Mouse (Mus musculus) cerebellum, adult (tissue): Measurements from ENCODE around the gene Zbtb12.
A peak's percentile ranks its signal among the peaks of the same experiment; 100 is the strongest.
"Not testable (repeated sequence)": the region's sequence is repeated elsewhere in the genome, so short reads cannot be mapped to it uniquely, and the experiment has no call there.

Experiments
- ATAC-seq: cut with Nextera tagmentation; 2 replicates; pipeline ENCODE4 v1.9.2; 2017; ENCODE audit warnings: mild to moderate bottlenecking, moderate library complexity, mixed read lengths; ENCODE audit not compliant: insufficient number of reproducible peaks, low FRiP score, low TSS enrichment

The Zbtb12 gene

DNA sequence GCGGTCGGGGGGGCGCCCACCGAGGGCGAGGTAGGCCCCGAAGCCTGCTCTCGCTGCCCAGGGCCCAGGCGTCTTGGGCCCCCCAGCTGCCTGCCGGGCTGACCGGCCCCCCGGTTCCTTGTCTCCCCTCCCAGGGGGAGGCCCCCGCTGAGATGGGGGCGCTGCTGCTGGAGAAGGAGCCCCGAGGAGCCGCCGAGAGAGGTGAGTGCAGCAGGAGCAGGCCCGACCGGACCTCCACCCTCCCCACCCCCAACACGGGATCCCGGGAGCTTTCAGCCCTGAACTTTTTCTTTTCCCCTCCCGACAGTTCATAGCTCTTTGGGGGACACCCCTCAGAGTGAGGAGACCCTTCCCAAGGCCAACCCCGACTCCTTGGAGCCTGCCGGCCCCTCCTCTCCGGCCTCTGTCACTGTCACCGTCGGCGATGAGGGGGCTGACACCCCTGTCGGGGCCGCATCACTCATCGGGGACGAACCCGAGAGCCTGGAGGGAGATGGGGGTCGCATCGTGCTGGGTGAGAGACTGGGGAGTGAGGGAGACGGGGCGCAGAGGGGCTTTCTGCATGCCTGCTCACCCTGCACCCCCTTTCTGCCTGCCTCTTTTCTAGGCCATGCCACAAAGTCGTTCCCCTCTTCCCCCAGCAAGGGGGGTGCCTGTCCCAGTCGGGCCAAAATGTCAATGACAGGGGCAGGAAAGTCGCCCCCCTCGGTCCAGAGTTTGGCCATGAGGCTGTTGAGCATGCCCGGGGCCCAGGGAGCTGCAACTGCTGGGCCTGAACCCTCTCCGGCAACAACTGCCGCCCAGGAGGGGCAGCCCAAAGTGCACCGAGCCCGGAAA lies 20.0 kb downstream of the Zbtb12 start:
- ATAC-seq, result no peak

DNA sequence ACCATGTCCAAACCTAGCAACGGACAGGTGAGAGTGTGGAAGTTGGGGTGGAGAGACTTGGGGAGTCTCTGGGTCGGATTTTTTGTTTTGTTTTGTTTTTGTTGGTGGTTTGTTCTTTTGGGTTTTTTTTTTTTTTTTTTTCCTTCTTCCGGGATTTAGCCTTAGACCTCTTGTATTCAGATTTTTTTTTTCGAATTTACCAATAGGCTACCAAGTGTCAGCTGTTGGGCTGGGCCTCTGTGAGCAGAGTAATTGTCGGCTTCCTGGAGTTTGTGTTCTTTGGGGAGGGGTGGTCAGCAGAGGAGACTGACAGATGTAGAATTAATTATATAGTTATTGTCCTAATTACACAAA lies 20.6 kb downstream of the Zbtb12 start:
- ATAC-seq, result no peak

DNA sequence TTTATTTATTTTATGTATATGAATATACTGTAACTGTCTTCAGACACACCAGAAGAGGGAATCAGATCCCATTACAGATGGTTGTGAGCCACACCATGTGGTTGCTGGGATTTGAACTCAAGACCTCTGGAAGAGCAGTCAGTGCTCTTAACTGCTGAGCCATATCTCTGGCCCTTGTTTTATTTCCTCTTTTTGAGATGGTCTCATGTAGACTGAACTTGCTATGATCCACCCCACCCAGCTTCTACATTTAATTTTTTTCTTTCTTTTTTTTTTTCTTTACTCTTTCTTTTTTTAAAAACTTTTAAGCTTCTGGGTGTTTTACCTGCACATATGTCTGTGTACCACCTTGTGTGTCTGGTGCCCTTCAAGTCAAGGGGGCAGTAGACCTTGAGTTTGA lies 21.5 kb downstream of the Zbtb12 start:
- ATAC-seq, result not testable (repeated sequence)

DNA sequence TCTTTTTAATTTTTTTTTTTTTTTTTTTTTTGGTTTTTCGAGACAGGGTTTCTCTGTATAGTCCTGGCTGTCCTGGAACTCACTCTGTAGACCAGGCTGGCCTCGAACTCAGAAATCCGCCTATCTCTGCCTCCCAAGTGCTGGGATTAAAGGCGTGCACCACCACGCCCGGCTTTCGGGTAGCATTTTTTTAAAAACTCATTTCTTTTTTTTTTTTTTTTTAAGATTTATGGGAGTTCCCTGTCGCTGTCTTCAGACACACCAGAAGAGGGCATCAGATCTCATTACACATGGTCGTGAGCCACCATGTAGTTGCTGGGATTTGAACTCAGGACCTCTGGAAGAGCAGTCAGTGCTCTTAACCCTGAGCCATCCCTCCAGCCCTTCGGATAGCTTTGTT lies 22.7 kb downstream of the Zbtb12 start:
- not testable (repeated sequence) for ATAC-seq

DNA sequence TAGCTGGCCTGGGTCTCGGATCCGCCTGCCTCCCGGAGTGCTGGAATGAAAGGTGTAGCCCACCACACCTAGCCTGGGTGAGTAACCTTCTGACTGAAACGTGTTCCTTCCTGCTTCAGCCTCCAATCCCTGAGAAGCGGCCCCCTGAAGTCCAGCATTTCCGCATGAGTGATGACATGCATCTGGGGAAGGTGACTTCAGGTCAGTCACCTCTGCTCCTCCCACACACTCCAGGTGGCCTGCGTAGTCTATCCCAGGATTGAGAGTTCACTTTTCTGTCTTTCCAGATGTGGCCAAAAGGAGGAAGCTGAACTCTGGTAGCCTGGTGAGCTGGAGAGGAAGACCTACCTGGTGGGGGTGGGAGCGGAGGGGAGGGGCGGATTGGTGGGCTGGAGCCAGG lies 23.6 kb downstream of the Zbtb12 start:
- no peak for ATAC-seq

DNA sequence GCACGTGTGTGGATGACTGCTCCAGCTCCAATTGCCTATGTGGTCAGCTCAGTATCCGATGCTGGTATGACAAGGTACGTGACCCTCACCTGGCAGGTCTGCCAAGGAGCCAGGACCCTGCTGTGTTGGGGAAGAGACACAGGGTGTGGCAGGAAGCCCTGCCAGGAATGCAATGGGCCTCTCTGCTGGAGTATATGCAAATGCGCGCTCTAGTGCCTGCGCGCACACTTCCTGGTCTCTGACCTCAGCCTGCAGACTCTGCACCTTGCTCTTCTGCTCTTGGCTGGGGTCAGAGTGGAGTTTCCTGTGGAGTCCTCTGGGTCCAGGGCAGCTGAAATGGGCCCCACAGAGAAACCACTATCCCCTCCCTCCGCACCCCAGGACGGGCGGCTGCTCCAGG lies 31.7 kb downstream of the Zbtb12 start:
- no peak for ATAC-seq

DNA sequence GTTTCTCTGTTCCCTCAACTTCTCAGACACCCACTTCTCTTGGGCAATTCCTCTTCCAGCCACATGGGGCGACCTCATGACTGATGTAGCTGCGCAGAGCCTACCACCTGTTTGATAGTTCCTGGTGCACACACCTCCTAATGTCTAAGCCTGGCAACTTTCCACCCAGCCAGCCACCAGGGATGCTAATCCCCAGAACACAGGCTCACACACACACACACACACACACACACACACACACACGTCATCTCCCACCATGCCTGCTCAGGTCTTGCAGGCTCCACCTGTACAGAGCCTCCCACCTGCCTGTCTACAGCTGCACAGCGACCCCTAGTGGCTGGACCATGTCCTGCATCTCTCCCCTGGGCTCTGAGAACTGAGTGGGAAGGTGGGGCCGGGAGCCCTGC lies 32.7 kb downstream of the Zbtb12 start:
- peak; percentile 60; the same call in 1 of the 2 replicates for ATAC-seq

DNA sequence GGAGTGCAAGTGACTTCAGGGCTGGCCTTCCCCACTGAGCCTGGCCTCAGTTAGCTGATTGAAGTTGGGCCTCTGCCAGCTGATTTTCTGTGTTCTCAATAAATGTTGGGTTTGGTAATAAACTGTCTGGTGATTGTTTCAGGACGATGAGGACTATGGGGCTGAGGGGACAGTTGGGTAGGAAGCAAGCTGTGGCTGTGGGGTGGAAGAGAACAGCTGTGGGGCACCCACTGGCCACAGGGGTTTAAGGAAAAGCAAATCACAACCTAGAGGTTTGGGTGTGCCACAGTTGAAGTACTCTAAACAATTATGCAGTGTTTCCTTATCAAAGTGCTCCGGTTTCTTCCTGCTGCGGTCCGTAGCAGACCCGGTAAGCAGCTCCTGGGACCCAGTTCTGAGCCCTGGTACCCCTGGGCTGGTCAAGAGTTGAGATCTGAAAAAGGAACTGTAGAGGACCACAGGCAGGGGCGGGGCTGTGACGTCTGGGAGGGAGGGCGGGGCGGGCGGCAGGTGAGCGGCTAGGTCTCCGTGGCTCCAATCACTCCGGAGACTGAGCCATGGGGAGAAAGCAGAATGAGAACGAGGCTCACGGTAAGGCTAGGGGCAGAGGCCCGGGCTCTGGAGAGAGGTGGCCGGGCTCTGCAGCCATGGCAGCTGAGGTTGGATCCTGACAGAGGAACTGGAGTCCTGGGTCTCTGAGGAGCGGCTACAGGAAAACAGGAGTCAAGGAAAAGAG lies 34.8 kb downstream of the Zbtb12 start, which contains the start of gene Slc44a4:
Gene Slc44a4 (plus strand): TSS at position 537 of the 736 bp plus-strand sequence.
- ATAC-seq, result no peak

DNA sequence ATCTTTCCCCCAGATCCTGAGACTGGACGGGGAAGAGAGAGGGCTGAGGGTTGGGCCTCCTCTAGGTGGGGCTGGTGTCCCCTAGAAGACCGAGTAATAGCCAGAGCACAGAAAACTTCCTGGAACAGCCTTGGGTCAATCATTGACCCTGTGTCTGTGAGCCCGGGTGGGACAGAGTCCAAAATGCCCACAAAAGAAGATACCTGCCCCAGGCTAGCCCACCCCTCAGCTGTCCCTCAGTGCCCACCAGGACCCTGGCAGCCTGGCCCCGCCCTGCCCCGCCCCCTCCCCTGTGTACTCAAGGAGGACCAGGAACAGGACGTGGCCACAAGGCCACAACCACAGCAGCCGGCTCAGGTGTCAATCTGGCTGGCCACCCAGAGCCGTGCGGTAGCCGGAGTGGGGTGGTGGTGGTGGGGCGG lies 36.1 kb downstream of the Zbtb12 start:
- no peak for ATAC-seq

DNA sequence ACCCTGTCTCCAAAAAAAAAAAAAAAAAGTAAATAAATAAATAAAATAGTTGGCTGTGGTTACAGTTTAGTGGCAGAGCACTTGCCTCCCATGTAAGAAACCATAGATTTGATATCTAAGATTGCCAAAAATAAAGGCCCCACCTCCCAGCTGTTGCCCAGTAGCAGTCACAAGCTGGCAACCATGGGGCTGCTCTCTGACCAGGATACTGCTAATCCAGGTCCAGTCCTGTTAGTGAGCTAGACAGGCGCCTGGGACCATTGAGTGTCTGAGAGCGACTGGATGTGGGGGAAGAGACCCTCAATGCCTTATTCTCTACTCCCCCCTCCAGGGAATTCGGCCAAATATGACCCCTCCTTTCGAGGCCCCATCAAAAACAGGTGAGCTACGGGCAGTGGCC lies 37.0 kb downstream of the Zbtb12 start:
- ATAC-seq, result no peak

DNA sequence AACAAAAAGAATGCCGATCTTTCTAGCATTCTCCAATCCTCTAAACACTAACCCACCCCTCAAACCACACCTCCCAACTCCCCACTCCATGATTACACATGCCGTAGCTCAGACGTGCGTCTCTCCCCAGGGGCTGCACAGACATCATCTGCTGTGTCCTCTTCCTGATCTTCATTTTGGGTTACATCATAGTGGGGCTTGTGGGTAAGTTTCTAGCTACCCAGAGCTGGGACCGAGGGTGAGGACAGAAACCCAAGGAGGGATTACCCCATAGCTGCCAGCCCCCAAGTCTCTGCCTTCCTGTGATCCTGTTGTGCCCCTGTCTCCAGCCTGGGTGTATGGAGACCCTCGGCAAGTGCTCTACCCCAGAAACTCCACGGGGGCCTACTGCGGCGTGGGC lies 37.9 kb downstream of the Zbtb12 start:
- no peak for ATAC-seq

DNA sequence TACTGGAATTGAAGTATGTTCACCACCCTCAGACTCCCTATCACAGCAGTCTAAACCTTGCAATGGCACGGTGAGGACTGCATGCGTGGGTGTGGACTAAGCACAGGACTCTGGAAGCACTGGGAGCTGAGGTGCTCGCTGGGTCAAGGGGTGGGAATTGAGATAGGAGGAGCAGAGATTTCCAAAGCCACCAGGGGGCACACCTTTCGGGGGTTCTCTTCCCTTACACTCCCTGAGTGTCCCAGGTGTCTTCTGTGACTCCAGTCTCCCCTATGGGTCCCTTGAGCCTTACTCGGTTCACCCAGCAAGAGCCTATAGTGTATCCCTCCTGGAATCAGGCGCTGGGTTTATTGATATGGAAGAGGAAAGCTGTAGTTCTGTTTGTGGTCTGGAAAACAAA lies 43.7 kb downstream of the Zbtb12 start:
- ATAC-seq, result no peak

DNA sequence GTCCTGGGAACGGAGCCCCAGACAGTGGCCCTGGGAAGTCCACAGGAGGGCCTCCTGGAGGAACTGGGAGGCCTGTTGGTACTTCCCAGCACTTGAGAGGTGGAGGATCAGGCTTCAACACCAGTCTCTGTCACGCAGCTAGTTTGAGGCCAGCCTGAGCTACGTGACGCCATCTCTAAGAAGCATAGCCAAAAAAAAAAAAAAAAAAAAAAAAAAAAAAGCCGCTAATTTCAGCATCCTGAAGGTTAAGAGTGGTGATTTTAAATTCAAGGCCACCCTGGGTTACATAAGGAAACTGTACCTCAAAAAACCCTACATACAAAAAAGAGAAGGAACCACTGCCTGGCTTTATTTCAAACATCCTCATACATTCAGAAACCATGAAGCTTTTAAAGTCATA lies 45.0 kb downstream of the Zbtb12 start:
- ATAC-seq, result no peak

DNA sequence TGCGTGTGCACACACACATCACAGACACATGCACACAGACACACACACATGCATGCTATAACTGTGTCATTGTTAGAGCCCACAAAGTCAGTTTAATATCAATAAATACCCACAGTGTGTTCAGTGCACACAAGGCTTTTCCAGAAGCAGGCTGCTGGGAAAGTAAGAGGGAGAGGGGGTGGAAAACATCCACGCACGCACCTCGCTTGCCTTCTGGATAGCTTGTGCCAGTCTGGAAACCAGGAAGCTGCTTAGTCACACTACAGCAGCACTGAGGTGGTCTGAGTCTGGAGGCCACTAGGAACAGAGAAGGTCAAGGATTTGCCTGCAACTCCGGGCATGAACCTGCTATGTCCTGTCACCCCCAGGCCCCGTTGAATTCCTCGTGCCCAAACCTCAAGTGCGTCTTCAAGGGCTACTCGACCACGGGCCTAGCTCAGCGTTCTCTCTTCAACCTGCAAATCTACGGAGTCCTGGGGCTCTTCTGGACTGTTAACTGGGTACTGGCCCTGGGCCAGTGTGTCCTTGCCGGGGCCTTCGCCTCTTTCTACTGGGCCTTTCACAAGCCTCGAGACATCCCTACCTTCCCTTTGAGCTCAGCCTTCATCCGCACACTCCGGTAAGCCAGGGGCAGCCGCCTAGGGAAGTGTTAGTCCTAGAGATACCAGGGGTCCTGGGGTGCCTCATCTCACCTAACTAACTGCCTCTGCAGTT lies 48.2 kb downstream of the Zbtb12 start:
- ATAC-seq, result no peak

DNA sequence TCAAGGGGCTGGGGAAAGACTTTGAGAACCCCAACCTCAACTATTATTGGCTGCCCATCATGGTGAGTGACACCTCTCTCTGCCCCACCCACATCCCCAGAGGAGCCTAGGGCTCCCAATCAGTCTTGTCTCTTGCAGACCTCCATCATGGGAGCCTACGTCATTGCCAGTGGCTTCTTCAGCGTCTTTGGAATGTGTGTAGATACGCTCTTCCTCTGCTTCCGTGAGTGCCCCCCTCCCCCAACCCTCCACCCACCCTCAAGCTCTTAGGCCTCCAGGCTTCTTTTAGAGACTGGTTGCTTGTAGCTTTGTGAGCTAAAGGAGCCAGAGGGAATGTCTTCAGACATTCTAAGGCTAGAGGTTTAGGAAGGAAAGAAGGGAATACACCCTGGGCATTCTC lies 49.6 kb downstream of the Zbtb12 start:
- ATAC-seq, result no peak

DNA sequence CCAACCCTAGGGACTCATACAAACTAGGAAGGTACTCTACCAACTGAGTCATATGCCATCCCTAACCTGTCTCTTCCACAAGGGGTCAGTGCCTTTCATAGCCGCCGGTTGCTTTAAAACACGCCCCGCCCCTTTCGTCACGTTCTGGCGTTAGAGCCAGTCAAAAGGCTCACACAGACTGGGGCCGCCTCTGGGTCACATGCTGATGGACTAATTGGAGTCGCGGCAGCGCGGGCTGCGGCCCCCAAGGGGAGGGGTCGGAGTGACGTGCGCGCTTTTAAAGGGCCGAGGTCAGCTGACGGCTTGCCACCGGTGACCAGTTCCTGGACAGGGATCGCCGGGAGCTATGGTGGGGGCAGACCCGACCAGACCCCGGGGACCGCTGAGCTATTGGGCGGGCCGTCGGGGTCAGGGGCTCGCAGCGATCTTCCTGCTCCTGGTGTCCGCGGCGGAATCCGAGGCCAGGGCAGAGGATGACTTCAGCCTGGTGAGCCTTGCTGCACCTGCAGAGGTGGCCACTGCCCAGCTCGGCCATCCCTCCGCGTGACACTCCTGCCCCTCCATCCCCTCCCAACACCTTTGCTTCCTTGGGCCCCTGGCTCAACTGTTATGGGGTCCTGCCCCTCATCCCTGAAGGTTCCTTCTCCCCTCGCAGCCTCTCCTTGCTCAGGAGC lies 51.9 kb downstream of the Zbtb12 start, which contains the start of gene Neu1:
Gene Neu1 (plus strand): TSS at position 193 of the 674 bp plus-strand sequence.
- ATAC-seq, result peak; percentile 92

DNA sequence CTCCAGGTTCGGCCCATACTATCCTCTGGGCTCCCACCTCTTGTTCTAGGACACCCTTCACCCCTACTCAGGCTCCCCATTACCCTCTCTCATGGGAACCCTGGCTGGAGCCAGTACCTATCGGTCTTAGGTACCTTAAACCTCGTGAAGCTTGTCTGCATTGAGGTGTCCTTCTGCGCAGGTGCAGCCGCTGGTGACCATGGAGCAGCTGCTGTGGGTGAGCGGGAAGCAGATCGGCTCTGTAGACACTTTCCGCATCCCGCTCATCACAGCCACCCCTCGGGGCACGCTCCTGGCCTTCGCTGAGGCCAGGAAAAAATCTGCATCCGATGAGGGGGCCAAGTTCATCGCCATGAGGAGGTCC lies 52.4 kb downstream of the Zbtb12 start:
- ATAC-seq, result peak; percentile 28; the same call in 1 of the 2 replicates

DNA sequence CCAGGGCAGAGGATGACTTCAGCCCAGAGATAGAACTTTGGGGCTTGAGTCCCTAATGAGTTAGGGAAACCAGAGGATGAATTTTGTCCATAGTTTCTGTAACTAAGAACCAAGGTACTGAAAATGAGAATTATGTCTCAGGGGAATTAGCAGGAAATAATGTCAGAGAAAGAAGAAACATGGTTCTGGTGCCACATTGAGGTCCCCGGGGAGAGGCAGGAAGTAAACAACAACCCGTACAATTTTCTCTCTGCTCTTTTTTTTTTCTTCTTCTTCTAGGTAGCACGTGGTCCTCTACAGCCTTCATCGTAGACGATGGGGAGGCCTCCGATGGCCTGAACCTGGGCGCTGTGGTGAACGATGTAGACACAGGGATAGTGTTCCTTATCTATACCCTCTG lies 53.0 kb downstream of the Zbtb12 start:
- ATAC-seq, result no peak

DNA sequence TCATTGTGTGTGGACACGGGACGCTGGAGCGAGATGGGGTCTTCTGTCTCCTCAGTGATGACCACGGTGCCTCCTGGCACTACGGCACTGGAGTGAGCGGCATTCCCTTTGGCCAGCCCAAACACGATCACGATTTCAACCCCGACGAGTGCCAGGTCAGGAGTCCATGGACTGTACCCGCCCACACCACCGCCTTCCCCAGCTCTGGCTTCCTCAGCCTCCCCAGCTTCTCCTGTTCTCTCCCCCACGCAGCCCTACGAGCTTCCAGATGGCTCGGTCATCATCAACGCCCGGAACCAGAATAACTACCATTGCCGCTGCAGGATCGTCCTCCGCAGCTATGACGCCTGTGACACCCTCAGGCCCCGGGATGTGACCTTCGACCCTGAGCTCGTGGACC lies 54.7 kb downstream of the Zbtb12 start:
- no peak for ATAC-seq

DNA sequence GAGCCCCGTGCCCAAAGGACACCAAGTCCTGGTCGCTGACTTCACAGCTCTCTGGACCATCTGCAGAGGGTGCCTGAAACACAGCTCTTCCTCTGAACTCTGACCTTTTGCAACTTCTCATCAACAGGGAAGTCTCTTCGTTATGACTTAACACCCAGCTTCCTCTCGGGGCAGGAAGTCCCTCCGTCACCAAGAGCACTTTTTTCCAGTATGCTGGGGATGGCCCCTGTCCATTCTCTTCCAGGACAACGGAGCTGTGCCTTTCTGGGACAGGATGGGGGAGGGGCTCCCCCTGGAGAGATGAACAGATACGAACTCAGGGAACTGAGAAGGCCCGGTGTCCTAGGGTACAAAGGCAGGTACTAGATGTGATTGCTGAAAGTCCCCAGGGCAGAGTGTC lies 55.5 kb downstream of the Zbtb12 start:
- ATAC-seq, result no peak
